13 mouse cellular contexts compared by ENCODE assay signal in the genomic region with DNA sequence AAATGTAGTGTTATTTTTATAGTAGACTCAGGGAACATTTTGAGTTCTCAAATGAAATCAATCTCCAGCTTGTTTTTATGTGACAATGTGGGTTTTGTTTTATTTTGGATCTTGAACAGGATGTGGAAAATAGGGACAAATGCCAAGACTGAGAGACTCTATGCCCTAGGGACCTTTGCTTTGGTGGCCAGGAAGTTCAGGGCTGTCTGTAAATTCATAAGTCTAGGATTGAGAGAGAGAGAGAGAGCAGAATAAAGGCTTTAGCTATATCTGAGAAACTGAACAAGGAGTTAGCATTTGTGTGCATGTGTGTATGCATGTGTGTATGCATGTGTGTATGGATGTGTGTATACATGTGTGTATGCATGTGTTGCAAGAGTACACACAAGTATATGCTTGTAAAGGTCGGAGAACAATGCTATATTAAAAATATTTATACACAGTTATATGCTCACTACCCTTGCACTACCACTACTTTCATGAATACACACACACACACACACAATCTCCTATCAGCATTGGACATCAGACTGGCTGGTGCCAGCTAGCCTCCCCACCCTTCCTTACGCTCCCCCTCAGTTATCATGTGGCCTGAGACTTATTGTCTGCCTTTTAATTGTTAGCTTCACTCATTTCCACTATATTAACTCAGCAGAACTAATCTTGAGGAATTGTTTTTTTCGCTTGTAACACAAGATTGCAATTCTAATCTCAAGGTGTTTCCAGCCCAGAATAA. TPM values are rescaled to one million over a fixed set of nuclear protein-coding genes. Genes with fewer than 3 reads are reported as not detected.
DNase-seq lines count a peak whose midpoint lies in the region; ATAC-seq and TF ChIP-seq lines count a peak whose summit lies in the region.
"Had no signal": no experiment of that assay in that cellular context is flagged by ENCODE, and none has a peak within 500 bp of the region (broad histone marks: within the 10 kb centered on the region; RNA-seq: fewer than 3 reads in every experiment).

No protein-coding gene starts in this region.

- no peaks in the 10 kb centered on the region for H3K27me3 ChIP-seq in hindbrain, embryonic 13.5 days
- no peaks in the 10 kb centered on the region for H3K27me3 ChIP-seq in hindbrain, embryonic 10.5 days (ENCODE audit: insufficient read depth, poor library complexity, severe bottlenecking)
- H3K27me3 ChIP-seq in embryonic facial prominence, embryonic 15.5 days: no peaks in the 10 kb centered on the region
- H3K27me3 ChIP-seq in lung, postnatal 0 days (replicated peaks; ENCODE audit: insufficient read depth, low read length): no peaks in the 10 kb centered on the region
- no peaks in the 10 kb centered on the region for H3K27me3 ChIP-seq in hindbrain, embryonic 11.5 days (ENCODE audit: control insufficient read depth, insufficient read depth, low read length)
- H3K27me3 ChIP-seq: CH12.LX; midbrain, embryonic 12.5 days had no signal

- peaks cover 3% of the 10 kb centered on the region for H3K9me3 ChIP-seq in hindbrain, embryonic 13.5 days
- H3K9me3 ChIP-seq in hindbrain, embryonic 10.5 days: no peaks in the 10 kb centered on the region
- no peaks in the 10 kb centered on the region for H3K9me3 ChIP-seq in embryonic facial prominence, embryonic 15.5 days (replicated peaks)
- no peaks in the 10 kb centered on the region for H3K9me3 ChIP-seq in lung, postnatal 0 days (ENCODE audit: low read length)
- no peaks in the 10 kb centered on the region for H3K9me3 ChIP-seq in hindbrain, embryonic 11.5 days (ENCODE audit: control insufficient read depth, low read length)
- H3K9me3 ChIP-seq: midbrain, embryonic 12.5 days had no signal

- DNase-seq in hindbrain, embryonic 10.5 days (ENCODE audit: low spot score): no peak
- DNase-seq in kidney, adult 11 months: peak; percentile 51
- DNase-seq in lung, postnatal 0 days (ENCODE audit: low spot score): peak; percentile 47
- DNase-seq in frontal cortex, postnatal 14 days (ENCODE audit: low spot score in 2 of 2): no peak
- DNase-seq in cerebellum, postnatal 10 days: no peak
- DNase-seq in hindbrain, embryonic 11.5 days (ENCODE audit: low spot score): no peak
- DNase-seq: embryo, embryonic 11 days; thymus, postnatal 4 days had no signal

- no peak; the same call in 1 of the 2 replicates for TF ChIP-seq EP300 in lung, postnatal 0 days (IDR thresholded peaks at IDR 0.05)

- no peak for ATAC-seq in hindbrain, embryonic 13.5 days (ENCODE audit: low FRiP score)
- no peak for ATAC-seq in embryonic facial prominence, embryonic 15.5 days (ENCODE audit: insufficient number of reproducible peaks, low FRiP score, low TSS enrichment, low read depth)
- peak; percentile 93 for ATAC-seq in lung, postnatal 0 days
- no peak for ATAC-seq in hindbrain, embryonic 11.5 days (ENCODE audit: low FRiP score)
- ATAC-seq: activated CD4-positive, CD25-positive, alpha-beta regulatory T cell, adult 4 months had no signal

- TF ChIP-seq CTCF in lung, postnatal 0 days (IDR thresholded peaks at IDR 0.05): no peak

- H3K4me3 ChIP-seq in hindbrain, embryonic 13.5 days: no peak overlapping the region
- no peak overlapping the region for H3K4me3 ChIP-seq in hindbrain, embryonic 10.5 days
- no peak overlapping the region for H3K4me3 ChIP-seq in embryonic facial prominence, embryonic 15.5 days (replicated peaks)
- no peak overlapping the region for H3K4me3 ChIP-seq in lung, postnatal 0 days (ENCODE audit: low read depth, low read length)
- H3K4me3 ChIP-seq in hindbrain, embryonic 11.5 days (ENCODE audit: low read depth, low read length): no peak overlapping the region
- H3K4me3 ChIP-seq: midbrain, embryonic 12.5 days had no signal

- H3K9ac ChIP-seq in hindbrain, embryonic 13.5 days: no peak overlapping the region
- H3K9ac ChIP-seq in embryonic facial prominence, embryonic 15.5 days: no peak overlapping the region
- no peak overlapping the region for H3K9ac ChIP-seq in lung, postnatal 0 days (replicated peaks; ENCODE audit: low read depth)
- no peak overlapping the region for H3K9ac ChIP-seq in hindbrain, embryonic 11.5 days (ENCODE audit: low read depth, low read length)
- H3K9ac ChIP-seq: midbrain, embryonic 12.5 days had no signal

- H3K36me3 ChIP-seq in hindbrain, embryonic 13.5 days: no peaks in the 10 kb centered on the region
- no peaks in the 10 kb centered on the region for H3K36me3 ChIP-seq in hindbrain, embryonic 10.5 days
- no peaks in the 10 kb centered on the region for H3K36me3 ChIP-seq in embryonic facial prominence, embryonic 15.5 days
- no peaks in the 10 kb centered on the region for H3K36me3 ChIP-seq in lung, postnatal 0 days (ENCODE audit: insufficient read depth, low read length)
- no peaks in the 10 kb centered on the region for H3K36me3 ChIP-seq in hindbrain, embryonic 11.5 days (ENCODE audit: control insufficient read depth, insufficient read depth, low read length)
- H3K36me3 ChIP-seq: midbrain, embryonic 12.5 days had no signal

- WGBS in hindbrain, embryonic 13.5 days: 83% methylated on average over 3 of the region's 3 CpGs
- 94% methylated on average over 3 of the region's 3 CpGs for WGBS in hindbrain, embryonic 10.5 days
- 65% methylated on average over 3 of the region's 3 CpGs for WGBS in embryonic facial prominence, embryonic 15.5 days
- 47% methylated on average over 3 of the region's 3 CpGs for WGBS in lung, postnatal 0 days
- WGBS in hindbrain, embryonic 11.5 days: 85% methylated on average over 3 of the region's 3 CpGs

- 0 out of 2 replicates have a peak overlapping the region, but pooled peaks have one; percentile 3 for H3K27ac ChIP-seq in hindbrain, embryonic 13.5 days
- no peak overlapping the region for H3K27ac ChIP-seq in hindbrain, embryonic 10.5 days
- peak overlapping the region; percentile 48; the same call in 1 of the 2 replicates for H3K27ac ChIP-seq in embryonic facial prominence, embryonic 15.5 days (replicated peaks)
- H3K27ac ChIP-seq in lung, postnatal 0 days (ENCODE audit: low read length): peak overlapping the region; percentile 2; the same call in 1 of the 2 replicates
- H3K27ac ChIP-seq in hindbrain, embryonic 11.5 days (ENCODE audit: low read depth, low read length): no peak overlapping the region
- H3K27ac ChIP-seq: midbrain, embryonic 12.5 days had no signal

- no peaks in the 10 kb centered on the region for H3K4me1 ChIP-seq in hindbrain, embryonic 13.5 days (replicated peaks)
- H3K4me1 ChIP-seq in hindbrain, embryonic 10.5 days (replicated peaks): no peaks in the 10 kb centered on the region
- no peaks in the 10 kb centered on the region for H3K4me1 ChIP-seq in embryonic facial prominence, embryonic 15.5 days
- H3K4me1 ChIP-seq in lung, postnatal 0 days (ENCODE audit: insufficient read depth, low read depth, low read length): no peaks in the 10 kb centered on the region
- no peaks in the 10 kb centered on the region for H3K4me1 ChIP-seq in hindbrain, embryonic 11.5 days (replicated peaks; ENCODE audit: control insufficient read depth, insufficient read depth, low read length)
- H3K4me1 ChIP-seq: midbrain, embryonic 12.5 days had no signal

- no peak overlapping the region for H3K4me2 ChIP-seq in hindbrain, embryonic 13.5 days
- H3K4me2 ChIP-seq in embryonic facial prominence, embryonic 15.5 days (replicated peaks): no peak overlapping the region
- no peak overlapping the region for H3K4me2 ChIP-seq in lung, postnatal 0 days (replicated peaks; ENCODE audit: low read depth, low read length)
- no peak overlapping the region for H3K4me2 ChIP-seq in hindbrain, embryonic 11.5 days (replicated peaks; ENCODE audit: low read depth, low read length)
- H3K4me2 ChIP-seq: midbrain, embryonic 12.5 days had no signal

RNA-seq across cellular contexts. Expression of a gene that starts 33.5 kb away (rescaled TPM):
- 26.6 and 27.9 TPM in 2 replicates for polyA plus RNA-seq in hindbrain, embryonic 13.5 days (2015; fragmentation: Nextera tagmentation; extraction: Ambion mirVana)
- 12.6 and 16.3 TPM in 2 replicates for polyA plus RNA-seq in hindbrain, embryonic 10.5 days (2016; fragmentation: Nextera tagmentation; extraction: Ambion mirVana)
- polyA plus RNA-seq in embryonic facial prominence, embryonic 15.5 days (2015; fragmentation: Nextera tagmentation; extraction: Ambion mirVana): 79.8 and 83.1 TPM in 2 replicates
- 438 and 517 TPM in 2 replicates for polyA plus RNA-seq in lung, postnatal 0 days (2015; fragmentation: Nextera tagmentation; extraction: Ambion mirVana)
- polyA plus RNA-seq in hindbrain, embryonic 11.5 days (2014; fragmentation: Nextera tagmentation; extraction: Ambion mirVana): 14.3 and 15.2 TPM in 2 replicates

Comparison
In these comparisons a context has a peak if more than half of its experiments do, and no peak if none do; other contexts are left out.
1. H3K27ac ChIP-seq: peak in hindbrain, embryonic 13.5 days (single experiment), embryonic facial prominence, embryonic 15.5 days (single experiment) and lung, postnatal 0 days (single experiment); none in hindbrain, embryonic 10.5 days (single experiment) and hindbrain, embryonic 11.5 days (single experiment).
2. DNase-seq: peak in kidney, adult 11 months (single experiment) and lung, postnatal 0 days (single experiment); none in hindbrain, embryonic 10.5 days (single experiment), frontal cortex, postnatal 14 days (0 of 2), cerebellum, postnatal 10 days (0 of 2) and hindbrain, embryonic 11.5 days (single experiment).